Mouse (Mus musculus) liver, embryonic 14.5 days (tissue): ENCODE results near the gene Iah1.

Experiments
- CTCF ChIP-seq: IDR thresholded peaks from 2 replicates; pipeline ENCODE4 v1.5.1; 2016; ENCODE audit warnings: antibody characterized with exemption, low read depth, control low read depth
- EP300 ChIP-seq: IDR thresholded peaks from 2 replicates; pipeline ENCODE4 v1.6.1; 2016; ENCODE audit warnings: antibody characterized with exemption, low read depth

DNA sequence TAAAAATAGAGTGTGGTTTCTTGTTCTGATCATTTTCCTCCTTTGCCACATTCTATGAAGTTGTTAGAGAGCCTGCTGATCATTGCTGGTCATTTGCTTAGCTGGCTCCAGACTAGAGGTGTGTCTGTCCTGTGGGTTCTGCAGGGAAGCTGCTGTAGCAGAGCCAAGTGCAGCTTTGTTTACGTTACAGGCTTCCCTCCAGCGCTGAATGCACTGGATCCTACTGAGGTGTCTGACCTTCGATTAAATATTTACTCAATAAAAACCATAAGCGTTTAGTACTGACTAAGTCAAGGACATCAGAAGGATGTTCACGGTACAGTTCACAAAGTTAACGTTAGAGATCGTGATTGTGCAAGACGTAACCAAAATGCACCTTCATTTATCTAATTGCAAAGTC is 14.3 kb upstream of the Iah1 start:
- no peak for TF ChIP-seq CTCF
- no peak for TF ChIP-seq EP300
